Mouse (Mus musculus) layer of hippocampus, adult 2 months (tissue): ENCODE data around the gene Tlr5. TPM values are rescaled to one million over a fixed set of nuclear protein-coding genes. Genes with fewer than 3 reads are reported as not detected.
A peak's percentile ranks its signal among the peaks of the same experiment; 100 is the strongest.

Experiments used
- DNase-seq, 2 experiments: peaks; one replicate each; pipeline ENCODE4 v3.0.0; 2022; ENCODE audit warnings: low spot score in 2 of 2
- H3K27ac ChIP-seq: fragments of 200-600 bp; 2 replicates; pipeline ENCODE4 v1.8.1; 2022
- H3K4me3 ChIP-seq: fragments of 200-600 bp; 2 replicates; pipeline ENCODE4 v1.8.1; 2022; ENCODE audit warnings: mild to moderate bottlenecking
- CTCF ChIP-seq: fragments of 200-600 bp; conservative IDR thresholded peaks from 2 replicates; pipeline ENCODE4 v1.8.1; 2022; ENCODE audit warnings: antibody characterized with exemption, mild to moderate bottlenecking, moderate library complexity
- total RNA-seq, 2 experiments: library from RNA; stranded (reverse); gene quantifications; 2 replicates each; pipeline ENCODE4 v1.2.3; 2021

Tlr5 gene
- total RNA-seq, 2 experiments from 2014 or later, result 0.22 to 0.44 TPM

DNA sequence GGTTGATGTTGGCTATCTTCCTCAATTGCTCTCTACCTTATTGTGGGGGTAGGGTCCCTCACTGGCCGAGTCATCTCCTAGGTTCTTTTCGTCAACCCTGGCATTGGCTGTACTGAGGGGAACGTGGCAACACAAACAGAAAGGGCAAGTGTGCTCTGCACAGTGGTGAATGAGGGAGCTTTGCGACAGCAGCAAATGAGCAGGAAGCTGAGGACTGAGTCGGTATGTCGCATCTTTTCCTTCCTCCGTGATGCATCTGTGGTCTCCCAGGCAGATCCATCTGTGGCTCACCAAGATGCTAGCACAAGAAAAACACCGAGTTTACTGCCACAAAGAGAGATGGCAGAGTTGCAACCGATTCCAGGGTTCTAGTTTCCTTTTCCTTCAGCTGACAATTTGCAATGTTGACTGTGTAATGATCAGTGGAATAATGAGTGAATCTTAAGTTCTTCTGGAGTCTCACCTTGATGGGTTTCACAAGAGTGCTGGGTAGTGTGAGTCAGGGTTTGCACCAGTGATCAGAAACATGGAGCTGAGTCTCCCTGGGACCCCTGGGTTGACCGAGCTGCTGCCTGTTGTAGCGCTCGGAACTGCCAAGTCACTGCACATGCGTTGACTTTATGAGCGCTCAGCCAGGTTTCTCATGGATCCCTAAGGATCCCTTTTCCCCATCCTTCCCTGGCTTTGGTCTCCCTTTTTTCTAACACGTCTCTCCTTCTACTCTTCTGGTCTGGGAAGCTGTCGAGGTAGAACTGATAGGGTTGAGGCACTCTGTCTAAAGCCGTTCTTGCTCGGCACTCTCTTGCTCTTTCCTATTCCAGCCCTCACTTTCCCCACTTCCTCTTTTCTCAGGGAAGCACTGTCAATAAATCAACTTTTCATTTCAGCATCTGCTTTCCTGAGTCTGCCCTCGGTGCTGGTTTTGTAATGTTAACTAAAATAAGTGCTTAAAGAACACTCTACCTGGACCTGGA lies 26.4 kb upstream of the Tlr5 start:
- no peak for DNase-seq
- no peak for TF ChIP-seq CTCF
- peak overlapping the region; percentile 39; the same call in 1 of the 2 replicates for H3K27ac ChIP-seq

DNA sequence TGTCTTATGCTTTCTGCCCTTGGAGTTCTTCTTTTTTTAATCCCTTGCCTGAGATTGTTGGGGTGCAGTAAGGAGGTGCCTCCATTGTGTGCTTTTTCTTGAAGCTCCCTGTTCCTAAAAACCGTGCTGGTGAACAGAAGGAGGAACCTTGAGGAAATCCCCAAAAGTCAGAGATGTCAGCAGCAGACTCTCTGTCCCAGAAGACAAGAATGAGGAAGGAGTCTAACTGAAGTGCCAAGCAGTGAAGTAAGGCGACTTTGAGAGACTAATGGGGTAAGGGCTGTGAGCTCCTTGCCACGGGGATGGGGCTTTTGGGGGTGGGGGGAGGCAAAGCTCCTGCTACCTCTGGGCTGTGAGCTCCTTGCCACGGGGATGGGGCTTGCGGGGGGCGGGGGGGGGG lies 19.1 kb upstream of the Tlr5 start:
- H3K27ac ChIP-seq, result no peak overlapping the region
- TF ChIP-seq CTCF, result no peak
- no peak overlapping the region for H3K4me3 ChIP-seq
- DNase-seq, result no peak

More for the DNA sequence above, 26.4 kb upstream of the Tlr5 start:
- H3K4me3 ChIP-seq, result no peak overlapping the region

DNA sequence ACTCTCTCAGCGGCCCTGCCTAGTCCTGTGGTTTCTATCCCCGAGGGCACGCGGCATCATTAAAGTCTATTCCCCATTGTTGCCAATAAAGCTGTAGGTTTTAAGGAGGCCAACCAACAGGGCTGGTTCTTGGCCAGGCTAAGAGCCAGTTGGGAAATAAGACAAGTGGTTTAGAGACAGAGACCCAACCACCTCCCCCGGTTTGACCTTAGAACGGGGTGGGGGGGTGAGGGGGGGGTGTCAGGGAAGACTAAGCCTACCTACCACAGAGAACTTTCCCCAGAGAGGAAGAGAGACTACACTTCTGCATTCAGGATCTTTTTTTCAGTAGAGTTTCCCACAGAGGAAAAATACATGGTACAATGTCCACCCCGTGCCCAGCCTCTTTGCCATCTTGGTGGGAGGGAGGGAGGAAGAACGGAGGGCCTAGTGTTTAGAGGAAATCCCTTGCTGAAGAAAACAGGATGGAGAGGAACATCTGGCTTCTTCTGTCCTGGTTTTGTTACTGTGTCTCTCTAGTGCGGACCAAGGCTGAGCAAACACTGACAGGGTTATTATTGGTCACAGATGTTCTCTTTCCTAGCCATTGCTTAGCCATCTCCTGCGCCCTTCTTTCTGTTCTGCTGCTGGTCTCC lies 17.0 kb upstream of the Tlr5 start:
- Histone ChIP-seq H3K27ac (no peak overlapping the region), H3K4me3 (no peak overlapping the region)
- no peak for DNase-seq
- no peak for TF ChIP-seq CTCF

DNA sequence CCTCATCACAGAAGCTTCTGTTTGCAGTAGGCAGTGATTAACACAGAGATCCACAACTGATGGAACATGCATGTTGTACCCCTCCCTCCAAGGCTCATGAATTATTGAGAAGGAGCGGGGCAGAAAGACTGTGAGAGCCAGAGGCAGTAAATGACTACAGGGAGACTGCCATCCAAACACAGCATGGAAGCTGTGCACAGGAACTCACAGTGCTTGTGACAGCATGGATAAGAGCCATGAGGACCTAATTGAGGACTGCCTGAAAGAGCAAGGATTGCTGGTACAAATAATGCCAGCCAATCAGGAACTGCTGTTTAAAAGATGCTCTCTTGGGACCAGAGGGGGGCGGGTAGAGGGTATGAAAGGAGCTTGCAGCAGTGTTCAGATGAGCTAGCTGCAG lies 12.7 kb upstream of the Tlr5 start:
- no peak for DNase-seq
- Histone ChIP-seq H3K27ac (no peak overlapping the region), H3K4me3 (no peak overlapping the region)
- TF ChIP-seq CTCF, result no peak

DNA sequence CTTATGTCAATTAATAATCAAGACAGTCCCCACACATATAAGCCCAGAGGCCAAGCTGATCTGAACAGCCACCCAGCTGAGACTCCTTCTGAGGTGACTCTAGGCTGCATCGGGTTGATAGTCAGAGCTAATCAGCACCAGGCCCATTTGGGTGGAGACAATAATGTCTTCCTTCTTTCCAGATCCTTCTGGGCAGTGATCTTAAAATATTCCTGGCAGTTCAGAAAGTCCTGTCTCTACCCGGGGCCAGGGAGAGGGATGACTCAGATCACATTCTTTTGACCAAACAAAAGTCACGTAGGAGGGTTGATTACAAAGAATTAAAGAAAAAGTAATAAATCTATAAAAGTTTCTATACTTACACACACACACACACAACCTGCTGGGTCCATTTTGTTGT lies 10.7 kb upstream of the Tlr5 start:
- no peak for DNase-seq
- TF ChIP-seq CTCF, result no peak
- H3K4me3 ChIP-seq, result no peak overlapping the region
- H3K27ac ChIP-seq, result no peak overlapping the region

DNA sequence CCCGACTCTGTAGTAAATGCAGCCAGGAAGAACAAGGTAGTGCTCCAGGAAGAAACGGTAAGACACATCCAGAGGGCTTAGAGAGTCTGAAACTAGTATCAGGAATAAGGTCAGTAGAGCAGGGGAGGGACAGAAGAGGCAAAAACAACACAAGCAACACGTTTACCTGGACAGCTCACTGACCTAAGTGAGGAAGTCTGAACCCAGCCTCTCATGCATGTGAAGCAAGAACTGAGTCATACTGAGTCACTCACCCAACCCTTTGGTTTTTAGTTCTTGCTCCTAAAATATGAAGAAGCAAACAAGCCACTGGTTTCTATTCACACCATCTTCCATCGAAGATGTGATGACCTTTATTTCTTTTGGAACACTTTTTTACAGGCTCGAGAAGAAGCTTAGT lies 9.9 kb upstream of the Tlr5 start:
- Histone ChIP-seq H3K4me3 (no peak overlapping the region), H3K27ac (no peak overlapping the region)
- DNase-seq, result no peak
- TF ChIP-seq CTCF, result no peak

DNA sequence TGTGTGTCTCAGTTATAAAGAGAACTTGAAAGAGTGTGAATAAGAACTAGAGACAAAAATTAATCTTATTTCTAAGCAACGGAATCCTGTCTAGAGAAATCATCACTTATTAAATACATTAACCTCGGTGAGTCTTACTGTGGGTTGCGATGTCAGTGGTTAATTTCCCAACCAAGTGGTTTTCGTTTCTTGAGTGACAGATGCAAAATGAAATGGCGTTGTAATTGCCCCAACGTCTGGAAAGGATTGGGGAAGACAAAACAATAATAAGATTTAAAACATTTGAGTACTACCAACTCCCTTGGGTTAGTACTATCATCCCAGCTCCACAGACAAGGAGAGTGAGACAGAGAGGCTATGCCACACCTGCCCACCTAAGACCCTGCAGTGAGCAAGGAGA lies 9.0 kb upstream of the Tlr5 start:
- Histone ChIP-seq H3K4me3 (no peak overlapping the region), H3K27ac (no peak overlapping the region)
- no peak for TF ChIP-seq CTCF
- no peak for DNase-seq

DNA sequence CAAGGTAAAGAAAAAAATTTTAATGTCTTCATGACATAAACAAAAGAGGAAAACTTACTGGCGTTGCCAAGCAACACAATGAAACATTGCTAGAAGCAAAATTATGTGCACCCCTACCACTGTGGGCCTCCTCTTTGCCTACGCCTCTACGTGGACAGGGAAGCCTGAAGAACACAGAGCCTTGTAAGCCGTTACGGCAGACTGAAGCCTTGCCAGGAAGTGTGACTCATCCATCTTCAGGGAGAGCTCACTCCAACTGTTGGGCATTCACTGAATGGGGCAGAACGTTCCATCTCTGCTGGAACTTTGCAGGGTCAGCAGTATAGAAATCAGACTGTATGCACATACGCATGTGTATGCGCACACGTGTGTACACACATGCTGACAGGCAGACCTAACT lies 3.3 kb upstream of the Tlr5 start:
- Histone ChIP-seq H3K27ac (no peak overlapping the region), H3K4me3 (no peak overlapping the region)
- DNase-seq, result peak; percentile 52 to 80
- TF ChIP-seq CTCF, result no peak

DNA sequence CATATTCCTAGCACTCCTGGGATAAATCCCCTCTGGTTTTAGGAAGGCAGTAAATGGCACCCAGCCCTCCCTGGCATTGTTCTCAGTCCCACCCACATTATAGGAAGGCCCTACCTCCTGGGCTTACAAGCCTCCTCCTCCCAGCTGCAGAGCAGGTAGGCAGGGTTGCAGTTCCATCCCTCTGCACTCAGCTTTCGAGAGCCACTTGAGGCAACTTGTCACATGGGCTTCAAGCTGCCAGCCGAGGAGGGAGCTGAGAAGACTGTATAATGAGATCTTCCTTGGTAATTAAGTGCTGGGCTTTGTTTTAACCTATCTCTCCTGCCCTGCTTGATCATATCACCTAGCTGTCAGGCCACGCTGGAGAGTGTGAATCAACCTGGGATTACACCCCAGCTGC lies 1.4 kb upstream of the Tlr5 start:
- no peak overlapping the region for H3K4me3 ChIP-seq
- no peak overlapping the region for H3K27ac ChIP-seq
- no peak for TF ChIP-seq CTCF
- DNase-seq, result no peak

DNA sequence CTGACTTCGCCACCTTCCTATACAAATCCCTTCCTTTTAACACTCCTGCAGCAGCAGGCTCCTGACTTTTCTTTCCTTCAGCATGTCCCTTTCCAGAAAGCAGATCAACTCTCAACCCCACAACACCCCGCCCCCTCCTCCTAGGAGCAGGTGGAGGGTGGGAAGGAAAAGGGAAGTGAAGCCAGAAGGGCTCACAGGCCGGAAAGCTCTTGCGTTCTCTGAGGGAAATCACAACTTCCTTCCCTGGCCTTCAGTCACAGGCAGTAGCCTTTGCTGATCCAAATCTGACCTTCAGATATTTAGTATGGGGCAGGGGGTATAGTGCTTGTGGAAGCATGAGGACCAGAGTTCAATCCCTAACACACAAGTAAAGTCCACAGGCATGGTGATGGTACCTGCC lies 921 bp upstream of the Tlr5 start:
- no peak for DNase-seq
- H3K4me3 ChIP-seq, result no peak overlapping the region
- H3K27ac ChIP-seq, result no peak overlapping the region
- TF ChIP-seq CTCF, result no peak

DNA sequence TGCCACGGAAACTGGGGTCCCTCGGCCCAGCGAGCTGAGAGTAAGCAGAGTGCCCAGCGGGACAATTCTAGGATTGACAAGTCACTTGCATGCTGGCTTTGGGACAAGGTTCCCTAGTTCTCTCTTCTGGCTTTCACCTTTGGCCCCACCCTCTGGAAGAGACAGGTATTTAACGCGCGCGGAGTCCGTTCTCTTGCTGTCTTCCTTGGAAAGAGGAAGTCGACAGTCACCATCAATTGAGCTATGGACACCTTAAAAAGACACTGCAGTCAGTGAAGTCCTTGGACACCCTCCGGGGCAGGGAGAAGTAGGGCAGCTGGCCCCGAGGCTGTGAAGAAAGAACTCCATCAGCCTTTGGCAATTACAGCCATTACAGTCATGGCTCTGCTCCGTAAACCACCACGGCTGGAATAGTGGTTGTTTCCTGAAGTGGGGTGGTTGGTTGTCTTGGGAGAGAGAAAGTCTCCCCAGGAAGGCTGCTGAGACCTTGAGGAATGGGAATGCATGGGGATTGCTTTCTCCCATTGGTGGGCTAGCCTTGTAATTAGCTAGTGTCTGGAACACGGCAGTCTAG lies 546 bp downstream of the Tlr5 start:
- Histone ChIP-seq H3K4me3 (peak overlapping the region; percentile 40), H3K27ac (no peak overlapping the region)
- TF ChIP-seq CTCF, result no peak
- DNase-seq, result no peak

DNA sequence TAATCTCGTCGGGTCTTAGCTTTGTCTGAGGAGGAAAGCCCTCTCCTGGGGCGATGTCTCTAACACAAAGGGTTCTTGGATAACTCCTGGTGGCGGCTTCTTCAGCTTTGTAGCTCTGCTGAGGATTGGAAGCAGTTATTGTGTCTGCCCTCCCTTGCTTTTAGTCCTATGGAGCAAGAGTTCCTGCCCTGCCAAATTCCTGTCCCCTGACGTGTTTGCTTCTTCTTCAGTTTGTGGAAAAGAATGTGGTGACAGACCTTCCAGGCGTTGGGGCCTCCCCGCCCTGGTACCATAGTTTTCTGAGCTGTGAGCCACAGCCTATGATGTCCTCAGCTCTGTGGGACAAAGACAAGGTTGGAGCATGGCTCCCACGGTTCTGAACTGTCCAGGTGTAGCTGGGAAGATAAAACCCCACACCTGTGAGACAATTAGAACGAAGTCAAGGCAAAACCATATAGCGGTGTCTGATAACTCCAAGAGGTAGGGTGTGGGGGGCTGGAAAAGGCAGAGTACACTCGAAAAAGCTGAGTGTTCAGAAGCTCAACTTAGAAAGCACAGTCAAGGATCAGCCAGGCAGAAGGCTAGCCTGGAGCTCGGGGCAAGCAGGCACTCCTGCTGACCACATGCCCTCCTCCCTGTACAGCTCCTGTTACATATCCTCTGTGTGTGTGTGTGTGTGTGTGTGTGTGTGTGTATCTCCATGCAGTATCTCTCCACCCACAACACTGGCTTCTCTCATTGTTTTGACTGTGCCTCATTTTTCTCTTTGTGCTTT lies 1.8 kb downstream of the Tlr5 start:
- H3K4me3 ChIP-seq, result no peak overlapping the region
- H3K27ac ChIP-seq, result no peak overlapping the region
- no peak for DNase-seq
- TF ChIP-seq CTCF, result no peak
